Mouse (Mus musculus) liver, adult 2 months (tissue): ENCODE data around the gene Cd99l2.

Source experiments
- CTCF ChIP-seq: fragments of 200-500 bp; IDR thresholded peaks from 2 replicates; pipeline ENCODE4 v1.5.1; 2011; ENCODE audit warnings: low read depth, low read length, control low read depth
- POLR2A ChIP-seq: fragments of 200-500 bp; IDR thresholded peaks from 2 replicates; pipeline ENCODE4 v1.6.1; 2011; ENCODE audit warnings: low read length, control low read depth; ENCODE audit not compliant: insufficient read depth; ENCODE audit errors: extremely low read depth

- TF ChIP-seq POLR2A (no peak), CTCF (no peak)
These were observed 41.5 kb upstream of the Cd99l2 start for GRCm38 (mm10) chrX:71534102-71534501.
